Mouse (Mus musculus) myocyte (in vitro differentiated cells): Measurements from ENCODE around the gene Zfp683.

Experiments
- CEBPB ChIP-seq: IDR thresholded peaks from 2 replicates; pipeline ENCODE4 v1.6.1; 2011; ENCODE audit warnings: mild to moderate bottlenecking, moderate library complexity; ENCODE audit not compliant: poor library complexity, insufficient read depth, severe bottlenecking
- E2F4 ChIP-seq: IDR thresholded peaks from one replicate; pipeline ENCODE4 v1.6.1; 2011; ENCODE audit warnings: mild to moderate bottlenecking, control low read depth, moderate library complexity; ENCODE audit not compliant: insufficient read depth
- MAX ChIP-seq: IDR thresholded peaks from one replicate; pipeline ENCODE4 v1.6.1; 2011; ENCODE audit warnings: low read depth, mild to moderate bottlenecking, control low read depth
- POLR2A ChIP-seq: IDR thresholded peaks from one replicate; pipeline ENCODE4 v1.6.1; 2011; ENCODE audit warnings: low read depth, mild to moderate bottlenecking, control low read depth, moderate library complexity; ENCODE audit not compliant: insufficient read length
- POLR2AphosphoS2 ChIP-seq: IDR thresholded peaks from one replicate; pipeline ENCODE4 v1.6.1; 2011; ENCODE audit warnings: low read depth, control low read depth; ENCODE audit not compliant: insufficient read length
- SRF ChIP-seq: IDR thresholded peaks from one replicate; pipeline ENCODE4 v1.6.1; 2011; ENCODE audit warnings: low read depth; ENCODE audit not compliant: control insufficient read depth, insufficient read length
- TCF12 ChIP-seq: IDR thresholded peaks from one replicate; pipeline ENCODE4 v1.6.1; 2011; ENCODE audit warnings: mild to moderate bottlenecking, control low read depth; ENCODE audit not compliant: poor library complexity, insufficient read depth, severe bottlenecking
- TCF3 ChIP-seq: IDR thresholded peaks from one replicate; pipeline ENCODE4 v1.6.1; 2011; ENCODE audit warnings: low read depth, control low read depth; ENCODE audit not compliant: insufficient read length
- USF1 ChIP-seq: IDR thresholded peaks from one replicate; pipeline ENCODE4 v1.6.1; 2011; ENCODE audit warnings: low read depth, mild to moderate bottlenecking, control low read depth, moderate library complexity

DNA sequence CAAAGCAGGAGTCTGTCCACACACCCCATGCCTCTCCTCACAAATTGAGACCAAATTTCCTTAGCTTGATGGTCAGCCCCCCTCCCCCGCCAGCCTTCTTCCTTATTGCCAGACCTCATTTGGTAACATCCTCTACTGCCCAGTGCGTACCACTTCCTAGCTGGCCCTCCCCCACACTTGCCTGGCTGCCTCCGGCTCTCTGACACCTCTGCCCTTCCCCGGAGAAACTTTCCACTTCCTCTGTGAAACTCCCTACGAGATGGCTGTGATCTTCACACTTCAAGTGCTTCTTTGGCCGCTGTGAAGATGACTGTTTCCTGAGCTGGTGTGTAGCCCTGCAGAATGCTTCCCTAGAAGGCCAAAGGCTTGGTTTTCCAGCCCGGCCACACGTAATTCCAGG is 45.0 kb downstream of the Zfp683 start:
- TF ChIP-seq POLR2A (no peak), E2F4 (no peak), MAX (no peak), POLR2AphosphoS2 (no peak), USF1 (no peak), SRF (no peak), CEBPB (no peak), TCF12 (no peak), TCF3 (no peak)
